Mouse (Mus musculus) midbrain, embryonic 12.5 days (tissue): Measurements from ENCODE around the gene Cnnm1. TPM values are rescaled to one million over a fixed set of nuclear protein-coding genes. Genes with fewer than 3 reads are reported as not detected.

Experiments used
- ATAC-seq: fragments of 200-750 bp; cut with Nextera tagmentation; 2 replicates; pipeline ENCODE4 v1.8.0; 2017; ENCODE audit warnings: low read depth, moderate TSS enrichment, moderate library complexity; ENCODE audit not compliant: low FRiP score
- H3K27ac ChIP-seq: fragments of 300-500 bp; sonication (generic); replicated peaks from 2 replicates; pipeline ENCODE4 v1.5.1; 2016; ENCODE audit warnings: mild to moderate bottlenecking
- H3K27me3 ChIP-seq: fragments of 300-500 bp; sonication (generic); 2 replicates; pipeline ENCODE4 v1.6.1; 2016; ENCODE audit warnings: mild to moderate bottlenecking
- H3K36me3 ChIP-seq: fragments of 300-500 bp; sonication (generic); 2 replicates; pipeline ENCODE4 v1.6.1; 2016
- H3K4me1 ChIP-seq: fragments of 300-500 bp; sonication (generic); 2 replicates; pipeline ENCODE4 v1.6.1; 2016
- H3K4me2 ChIP-seq: fragments of 300-500 bp; sonication (generic); replicated peaks from 2 replicates; pipeline ENCODE4 v1.6.1; 2016; ENCODE audit warnings: mild to moderate bottlenecking, moderate library complexity
- H3K4me3 ChIP-seq: fragments of 300-500 bp; sonication (generic); 2 replicates; pipeline ENCODE4 v1.5.1; 2016; ENCODE audit warnings: mild to moderate bottlenecking
- H3K9ac ChIP-seq: fragments of 300-500 bp; sonication (generic); replicated peaks from 2 replicates; pipeline ENCODE4 v1.6.1; 2016; ENCODE audit warnings: mild to moderate bottlenecking, moderate library complexity
- H3K9me3 ChIP-seq: fragments of 300-500 bp; sonication (generic); 2 replicates; pipeline ENCODE4 v1.6.1; 2016; ENCODE audit warnings: mild to moderate bottlenecking
- WGBS: fragments of 180-500 bp; shearing (Covaris S2); methylation state at CpG from one replicate; pipeline ENCODE4 v1.1.7; 2016; 5-methylcytosine and 5-hydroxymethylcytosine counted together
- polyA plus RNA-seq: library from polyadenylated mRNA; unstranded; fragments of >200 nt; fragmentation: Nextera tagmentation; extraction: Ambion mirVana; gene quantifications from 2 replicates; pipeline ENCODE4 v1.2.1, GENCODE M21; 2016

The Cnnm1 gene
- 0.36 and 0.59 TPM in 2 replicates for polyA plus RNA-seq

GRCm38 (mm10) chr19:43440112-43440737, at the start of gene Cnnm1:
Cnnm1 (plus strand) TSS chr19:43440436.
- H3K4me1 ChIP-seq: peaks cover 23% of the 10 kb centered on the region
- H3K9ac ChIP-seq: peak within 1 kb of the TSS; percentile 72
- no peaks in the 10 kb centered on the region for H3K36me3 ChIP-seq
- peak within 1 kb of the TSS; percentile 74 for H3K4me3 ChIP-seq
- peak within 1 kb of the TSS; percentile 99 for H3K4me2 ChIP-seq
- peak; percentile 82 for ATAC-seq
- H3K27me3 ChIP-seq: peaks cover 48% of the 10 kb centered on the region
- peak within 1 kb of the TSS; percentile 72 for H3K27ac ChIP-seq
- H3K9me3 ChIP-seq: no peaks in the 10 kb centered on the region
- WGBS: under 1% methylated on average over 46 of the region's 51 CpGs

DNA sequence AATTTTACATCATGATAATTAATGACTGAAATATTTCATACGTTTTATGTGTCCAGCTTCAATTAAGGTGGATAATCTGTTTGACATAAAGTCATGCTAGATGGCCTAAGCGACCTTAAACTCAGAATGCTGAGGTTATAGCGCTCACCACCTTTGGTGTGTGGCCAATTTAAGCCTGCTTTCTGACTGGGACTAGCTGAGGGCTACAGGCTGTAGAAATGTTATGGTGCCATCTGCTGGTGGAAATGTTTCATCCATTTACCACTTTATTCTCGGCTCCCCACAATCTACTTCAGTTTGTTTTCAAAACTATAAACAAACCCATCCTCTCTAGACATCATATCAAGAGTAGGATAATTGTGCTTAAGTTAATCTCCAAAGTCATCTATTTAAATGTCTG, 43.9 kb upstream of the Cnnm1 start:
- Histone ChIP-seq H3K27ac (no peak overlapping the region), H3K4me2 (no peak overlapping the region), H3K4me1 (no peaks in the 10 kb centered on the region), H3K9me3 (no peaks in the 10 kb centered on the region), H3K27me3 (no peaks in the 10 kb centered on the region), H3K36me3 (no peaks in the 10 kb centered on the region), H3K9ac (no peak overlapping the region), H3K4me3 (no peak overlapping the region)
- WGBS: 5% methylated on average over 4 of the region's 4 CpGs
- ATAC-seq: peak; percentile 54; the same call in 1 of the 2 replicates

DNA sequence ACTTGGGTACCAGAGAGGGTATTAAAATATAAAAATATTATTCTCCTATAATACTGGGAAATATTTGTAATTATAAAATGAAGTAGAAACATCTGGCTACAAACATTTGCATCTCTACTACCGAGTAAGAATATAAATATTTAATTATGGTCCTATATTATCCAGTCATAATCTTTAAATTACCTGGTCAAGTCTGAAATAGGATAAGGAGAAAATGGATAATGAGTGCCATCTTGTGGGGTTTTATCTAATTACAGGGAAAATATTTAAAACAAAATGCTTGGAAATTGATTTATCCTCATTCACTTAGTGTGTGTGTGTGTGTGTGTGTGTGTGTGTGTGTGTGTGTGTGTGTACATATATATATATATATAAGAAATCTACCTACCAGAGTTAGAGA, 33.1 kb upstream of the Cnnm1 start:
- no peak overlapping the region for H3K4me2 ChIP-seq
- H3K9ac ChIP-seq: no peak overlapping the region
- no peaks in the 10 kb centered on the region for H3K27me3 ChIP-seq
- ATAC-seq: no peak
- no peaks in the 10 kb centered on the region for H3K9me3 ChIP-seq
- H3K36me3 ChIP-seq: no peaks in the 10 kb centered on the region
- no peaks in the 10 kb centered on the region for H3K4me1 ChIP-seq
- 48% methylated on average over 1 of the region's 1 CpGs for WGBS
- H3K27ac ChIP-seq: no peak overlapping the region
- H3K4me3 ChIP-seq: no peak overlapping the region

GRCm38 (mm10) chr19:43415565-43415964, 24.7 kb upstream of the Cnnm1 start:
- Histone ChIP-seq H3K9ac (no peak overlapping the region), H3K4me3 (no peak overlapping the region), H3K27me3 (no peaks in the 10 kb centered on the region), H3K9me3 (no peaks in the 10 kb centered on the region), H3K4me1 (no peaks in the 10 kb centered on the region), H3K36me3 (no peaks in the 10 kb centered on the region), H3K27ac (no peak overlapping the region), H3K4me2 (no peak overlapping the region)
- 73% methylated on average over 2 of the region's 2 CpGs for WGBS
- ATAC-seq: no peak

DNA sequence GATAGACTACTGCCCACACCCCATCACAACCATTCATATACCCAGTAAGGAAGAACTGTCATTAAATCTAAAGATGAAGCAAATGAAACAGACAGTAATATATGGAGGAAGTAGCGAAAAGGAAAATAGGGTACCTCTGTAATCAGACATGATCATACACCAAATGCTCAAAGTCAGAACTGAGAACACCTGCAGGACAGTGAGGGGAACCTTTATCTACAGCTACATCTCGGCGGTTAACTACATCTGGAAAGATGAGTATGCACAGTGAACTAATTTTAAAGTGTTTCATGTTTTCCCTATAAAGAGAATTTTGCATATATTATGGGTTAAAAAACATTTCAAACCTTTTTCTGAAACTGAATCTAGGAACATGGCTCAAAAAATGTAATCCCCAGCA, 19.7 kb upstream of the Cnnm1 start:
- H3K4me3 ChIP-seq: no peak overlapping the region
- no peaks in the 10 kb centered on the region for H3K4me1 ChIP-seq
- 93% methylated on average over 3 of the region's 3 CpGs for WGBS
- H3K27ac ChIP-seq: no peak overlapping the region
- no peak overlapping the region for H3K4me2 ChIP-seq
- no peaks in the 10 kb centered on the region for H3K36me3 ChIP-seq
- no peaks in the 10 kb centered on the region for H3K27me3 ChIP-seq
- H3K9me3 ChIP-seq: no peaks in the 10 kb centered on the region
- H3K9ac ChIP-seq: no peak overlapping the region
- no peak for ATAC-seq

GRCm38 (mm10) chr19:43424082-43424481, 16.2 kb upstream of the Cnnm1 start:
- 0 out of 2 replicates have a peak, but pooled peaks cover 5% of the 10 kb centered on the region for H3K27me3 ChIP-seq
- 76% methylated on average over 2 of the region's 2 CpGs for WGBS
- no peak overlapping the region for H3K4me3 ChIP-seq
- H3K36me3 ChIP-seq: no peaks in the 10 kb centered on the region
- no peaks in the 10 kb centered on the region for H3K9me3 ChIP-seq
- no peak overlapping the region for H3K4me2 ChIP-seq
- H3K27ac ChIP-seq: no peak overlapping the region
- no peaks in the 10 kb centered on the region for H3K4me1 ChIP-seq
- no peak overlapping the region for H3K9ac ChIP-seq
- no peak for ATAC-seq

GRCm38 (mm10) chr19:43427446-43428224, 12.6 kb upstream of the Cnnm1 start:
- no peak for ATAC-seq
- Histone ChIP-seq H3K4me1 (no peaks in the 10 kb centered on the region), H3K9ac (no peak overlapping the region), H3K36me3 (no peaks in the 10 kb centered on the region), H3K27me3 (0 out of 2 replicates have a peak, but pooled peaks cover 5% of the 10 kb centered on the region), H3K4me3 (no peak overlapping the region), H3K9me3 (no peaks in the 10 kb centered on the region), H3K4me2 (no peak overlapping the region), H3K27ac (no peak overlapping the region)
- WGBS: 92% methylated on average over 24 of the region's 24 CpGs

- 78% methylated on average over 7 of the region's 7 CpGs for WGBS
- Histone ChIP-seq H3K9me3 (no peaks in the 10 kb centered on the region), H3K27me3 (peaks cover 48% of the 10 kb centered on the region), H3K27ac (no peak overlapping the region), H3K9ac (no peak overlapping the region), H3K36me3 (no peaks in the 10 kb centered on the region), H3K4me3 (no peak overlapping the region), H3K4me1 (peaks cover 23% of the 10 kb centered on the region), H3K4me2 (no peak overlapping the region)
- ATAC-seq: no peak
These were observed 990 bp upstream of the Cnnm1 start for GRCm38 (mm10) chr19:43439246-43439645.

DNA sequence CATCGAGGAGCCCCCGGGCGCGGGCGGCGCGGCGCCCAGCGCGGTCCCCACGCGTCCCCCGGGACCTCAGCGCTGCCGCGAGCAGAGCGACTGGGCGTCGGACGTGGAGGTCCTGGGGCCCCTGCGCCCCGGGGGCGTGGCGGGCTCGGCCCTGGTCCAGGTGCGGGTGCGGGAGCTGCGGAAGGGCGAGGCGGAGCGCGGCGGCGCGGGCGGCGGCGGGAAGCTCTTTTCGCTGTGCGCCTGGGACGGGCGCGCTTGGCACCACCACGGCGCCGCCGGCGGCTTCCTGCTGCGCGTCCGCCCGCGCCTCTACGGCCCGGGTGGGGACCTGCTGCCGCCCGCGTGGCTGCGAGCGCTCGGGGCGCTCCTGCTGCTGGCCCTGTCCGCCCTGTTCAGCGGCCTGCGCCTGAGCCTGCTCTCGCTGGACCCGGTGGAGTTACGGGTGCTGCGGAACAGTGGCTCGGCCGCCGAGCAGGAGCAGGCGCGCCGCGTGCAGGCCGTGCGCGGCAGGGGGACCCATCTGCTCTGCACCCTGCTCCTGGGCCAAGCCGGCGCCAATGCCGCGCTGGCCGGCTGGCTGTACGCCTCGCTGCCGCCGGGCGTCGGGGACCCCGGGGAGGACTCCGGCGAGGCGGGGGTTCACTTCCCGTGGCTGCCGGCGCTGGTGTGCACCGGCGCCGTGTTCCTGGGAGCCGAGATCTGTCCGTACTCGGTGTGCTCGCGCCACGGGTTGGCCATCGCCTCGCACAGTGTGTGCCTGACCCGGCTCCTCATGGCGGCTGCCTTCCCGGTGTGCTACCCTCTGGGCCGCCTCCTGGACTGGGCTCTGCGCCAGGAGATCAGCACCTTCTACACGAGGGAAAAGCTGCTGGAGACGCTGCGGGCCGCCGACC, 778 bp downstream of the Cnnm1 start:
- ATAC-seq: peak; percentile 76
- H3K4me3 ChIP-seq: peak overlapping the region; percentile 74
- H3K9me3 ChIP-seq: no peaks in the 10 kb centered on the region
- peak overlapping the region; percentile 72 for H3K9ac ChIP-seq
- peak overlapping the region; percentile 72 for H3K27ac ChIP-seq
- H3K4me2 ChIP-seq: peak overlapping the region; percentile 99
- peaks cover 23% of the 10 kb centered on the region for H3K4me1 ChIP-seq
- H3K36me3 ChIP-seq: no peaks in the 10 kb centered on the region
- WGBS: under 1% methylated on average over 111 of the region's 118 CpGs
- H3K27me3 ChIP-seq: peaks cover 48% of the 10 kb centered on the region

GRCm38 (mm10) chr19:43441661-43441990, 1.4 kb downstream of the Cnnm1 start:
- Histone ChIP-seq H3K9me3 (no peaks in the 10 kb centered on the region), H3K36me3 (no peaks in the 10 kb centered on the region), H3K4me3 (peak overlapping the region; percentile 74), H3K9ac (peak overlapping the region; percentile 72), H3K27ac (no peak overlapping the region), H3K27me3 (peaks cover 48% of the 10 kb centered on the region), H3K4me2 (peak overlapping the region; percentile 99), H3K4me1 (peaks cover 23% of the 10 kb centered on the region)
- WGBS: 14% methylated on average over 17 of the region's 17 CpGs
- peak; percentile 34 for ATAC-seq

DNA sequence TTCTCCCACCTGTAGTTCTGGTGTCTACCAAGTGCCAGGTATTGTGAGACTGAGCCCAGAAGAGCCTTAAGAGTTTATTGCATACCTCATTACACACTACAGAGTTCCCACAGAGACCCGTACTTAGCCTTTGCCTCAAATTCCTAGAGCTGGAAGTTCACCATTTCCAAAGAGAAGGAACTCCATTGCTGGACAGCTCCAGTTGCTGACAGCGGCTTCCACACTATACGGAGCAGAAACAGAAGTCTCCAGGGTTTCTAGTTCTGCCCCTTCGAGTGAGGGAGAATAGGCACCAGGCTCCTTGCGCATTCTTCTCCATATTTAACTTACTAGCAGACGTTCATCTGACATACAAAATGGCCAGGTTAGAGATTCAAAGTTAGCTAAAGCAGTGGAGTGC, 2.0 kb downstream of the Cnnm1 start:
- Histone ChIP-seq H3K27me3 (peaks cover 48% of the 10 kb centered on the region), H3K27ac (no peak overlapping the region), H3K36me3 (no peaks in the 10 kb centered on the region), H3K4me2 (peak overlapping the region; percentile 99; the same call in 1 of the 2 replicates), H3K9ac (no peak overlapping the region), H3K4me1 (peaks cover 23% of the 10 kb centered on the region), H3K9me3 (no peaks in the 10 kb centered on the region), H3K4me3 (peak overlapping the region; percentile 74; the same call in 1 of the 2 replicates)
- no peak for ATAC-seq
- 54% methylated on average over 6 of the region's 6 CpGs for WGBS

DNA sequence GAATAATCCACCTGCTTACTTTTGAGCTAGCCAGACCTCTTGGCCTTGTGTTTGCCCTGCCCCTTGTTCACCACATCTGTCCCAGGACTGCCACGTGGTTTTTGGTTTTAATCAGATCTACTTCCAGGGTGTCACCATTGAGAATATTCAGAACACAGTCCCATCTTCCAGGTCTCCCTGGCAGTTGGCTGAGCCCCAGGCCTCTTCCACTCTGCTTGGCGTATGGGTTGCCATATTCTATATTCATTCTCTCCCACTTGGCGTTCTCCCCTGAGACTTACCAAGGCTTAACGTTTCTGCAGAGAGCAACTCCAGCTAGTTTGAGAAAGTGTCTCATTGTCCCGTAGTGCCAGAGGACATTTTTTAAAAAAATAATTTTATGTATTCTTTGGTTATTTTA, 2.7 kb downstream of the Cnnm1 start:
- Histone ChIP-seq H3K4me3 (no peak overlapping the region), H3K9me3 (no peaks in the 10 kb centered on the region), H3K36me3 (no peaks in the 10 kb centered on the region), H3K9ac (no peak overlapping the region), H3K27ac (no peak overlapping the region), H3K4me2 (no peak overlapping the region), H3K27me3 (peaks cover 48% of the 10 kb centered on the region), H3K4me1 (peaks cover 23% of the 10 kb centered on the region)
- no peak for ATAC-seq
- WGBS: 89% methylated on average over 5 of the region's 5 CpGs
